Mouse (Mus musculus) stomach, embryonic 15.5 days (tissue): ENCODE measurements around the gene Rab43. TPM values are rescaled to one million over a fixed set of nuclear protein-coding genes. Genes with fewer than 3 reads are reported as not detected.

ENCODE experiments used
- ATAC-seq: fragments of 200-750 bp; cut with Nextera tagmentation; 2 replicates; pipeline ENCODE4 v1.8.0; 2017; ENCODE audit warnings: low read depth, moderate number of reproducible peaks, moderate TSS enrichment; ENCODE audit not compliant: insufficient read depth, low FRiP score
- H3K27ac ChIP-seq: fragments of 300-500 bp; sonication (generic); 2 replicates; pipeline ENCODE4 v1.5.1; 2015; ENCODE audit warnings: mild to moderate bottlenecking, inconsistent platforms
- H3K27me3 ChIP-seq: fragments of 300-500 bp; sonication (generic); replicated peaks from 2 replicates; pipeline ENCODE4 v1.6.1; 2015; ENCODE audit warnings: inconsistent platforms
- H3K36me3 ChIP-seq: fragments of 300-500 bp; sonication (generic); 2 replicates; pipeline ENCODE4 v1.6.1; 2015; ENCODE audit warnings: inconsistent platforms
- H3K4me1 ChIP-seq: fragments of 300-500 bp; sonication (generic); 2 replicates; pipeline ENCODE4 v1.6.1; 2015; ENCODE audit warnings: inconsistent platforms
- H3K4me2 ChIP-seq: fragments of 300-500 bp; sonication (generic); 2 replicates; pipeline ENCODE4 v1.6.1; 2015; ENCODE audit warnings: mild to moderate bottlenecking, inconsistent platforms
- H3K4me3 ChIP-seq: fragments of 300-500 bp; sonication (generic); replicated peaks from 2 replicates; pipeline ENCODE4 v1.5.1; 2015; ENCODE audit warnings: inconsistent platforms
- H3K9ac ChIP-seq: fragments of 300-500 bp; sonication (generic); 2 replicates; pipeline ENCODE4 v1.6.1; 2015; ENCODE audit warnings: inconsistent platforms
- H3K9me3 ChIP-seq: fragments of 300-500 bp; sonication (generic); 2 replicates; pipeline ENCODE4 v1.6.1; 2016; ENCODE audit warnings: inconsistent platforms
- WGBS: fragments of 180-500 bp; shearing (Covaris S2); methylation state at CpG from one replicate; pipeline ENCODE4 v1.1.7; 2015; 5-methylcytosine and 5-hydroxymethylcytosine counted together
- polyA plus RNA-seq: library from polyadenylated mRNA; unstranded; fragments of >200 nt; fragmentation: Nextera tagmentation; extraction: Ambion mirVana; gene quantifications from 2 replicates; pipeline ENCODE4 v1.2.1, GENCODE M21; 2015

Rab43 gene
- polyA plus RNA-seq, 1 experiment from 2014 or later, result 11.9 TPM

GRCm38 (mm10) chr6:87762161-87762560 lies 49.8 kb downstream of the Rab43 start:
- no peak for ATAC-seq
- Histone ChIP-seq H3K4me1 (no peaks in the 10 kb centered on the region), H3K27me3 (no peaks in the 10 kb centered on the region), H3K27ac (no peak overlapping the region), H3K4me2 (no peak overlapping the region), H3K4me3 (no peak overlapping the region), H3K9me3 (no peaks in the 10 kb centered on the region), H3K9ac (no peak overlapping the region), H3K36me3 (no peaks in the 10 kb centered on the region)
- 82% methylated on average over 5 of the region's 5 CpGs for whole genome bisulfite sequencing

DNA sequence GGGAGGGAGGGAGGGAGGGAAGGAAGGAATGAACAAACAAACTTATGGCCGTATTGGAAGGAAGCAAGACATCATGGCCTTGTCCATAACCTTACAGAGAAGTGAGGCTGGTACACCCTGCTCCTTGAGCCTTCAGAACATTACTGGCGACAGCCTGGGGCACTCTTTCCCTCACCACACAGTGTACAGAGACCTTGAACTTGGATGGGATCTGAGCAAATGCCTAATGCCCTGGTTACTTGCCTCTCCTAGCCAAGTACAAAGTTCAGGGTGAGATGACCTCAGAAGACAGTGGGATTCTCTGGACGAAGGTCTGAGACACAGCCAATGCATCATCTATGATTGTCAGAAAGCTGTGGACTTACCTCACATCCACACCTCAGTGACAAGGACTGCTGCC lies 52.1 kb downstream of the Rab43 start:
- 47% methylated on average over 3 of the region's 3 CpGs for WGBS
- Histone ChIP-seq H3K9ac (no peak overlapping the region), H3K9me3 (no peaks in the 10 kb centered on the region), H3K4me2 (no peak overlapping the region), H3K4me1 (no peaks in the 10 kb centered on the region), H3K27me3 (no peaks in the 10 kb centered on the region), H3K36me3 (no peaks in the 10 kb centered on the region), H3K27ac (no peak overlapping the region), H3K4me3 (no peak overlapping the region)
- no peak for ATAC-seq

- Histone ChIP-seq H3K4me3 (no peak overlapping the region), H3K9ac (no peak overlapping the region), H3K4me2 (no peak overlapping the region), H3K36me3 (no peaks in the 10 kb centered on the region), H3K27ac (no peak overlapping the region), H3K4me1 (no peaks in the 10 kb centered on the region), H3K9me3 (no peaks in the 10 kb centered on the region), H3K27me3 (no peaks in the 10 kb centered on the region)
- 47% methylated on average over 3 of the region's 3 CpGs for WGBS
- no peak for ATAC-seq
These were observed 52.6 kb downstream of the Rab43 start for GRCm38 (mm10) chr6:87759404-87759803.

GRCm38 (mm10) chr6:87756896-87757295 lies 55.1 kb downstream of the Rab43 start:
- WGBS, result 91% methylated on average over 8 of the region's 8 CpGs
- no peaks in the 10 kb centered on the region for H3K27me3 ChIP-seq

GRCm38 (mm10) chr6:87755196-87755595 lies 56.8 kb downstream of the Rab43 start:
- ATAC-seq, result no peak
- Histone ChIP-seq H3K36me3 (no peaks in the 10 kb centered on the region), H3K4me2 (no peak overlapping the region), H3K9ac (no peak overlapping the region), H3K27me3 (no peaks in the 10 kb centered on the region), H3K4me1 (no peaks in the 10 kb centered on the region), H3K27ac (no peak overlapping the region), H3K4me3 (no peak overlapping the region), H3K9me3 (no peaks in the 10 kb centered on the region)
- 85% methylated on average over 4 of the region's 4 CpGs for WGBS

More at GRCm38 (mm10) chr6:87756896-87757295, 55.1 kb downstream of the Rab43 start:
- no peak overlapping the region for H3K4me3 ChIP-seq
- ATAC-seq, result no peak
- no peaks in the 10 kb centered on the region for H3K36me3 ChIP-seq
- H3K9me3 ChIP-seq, result no peaks in the 10 kb centered on the region
- H3K27ac ChIP-seq, result no peak overlapping the region
- no peak overlapping the region for H3K9ac ChIP-seq
- H3K4me1 ChIP-seq, result no peaks in the 10 kb centered on the region
- no peak overlapping the region for H3K4me2 ChIP-seq

DNA sequence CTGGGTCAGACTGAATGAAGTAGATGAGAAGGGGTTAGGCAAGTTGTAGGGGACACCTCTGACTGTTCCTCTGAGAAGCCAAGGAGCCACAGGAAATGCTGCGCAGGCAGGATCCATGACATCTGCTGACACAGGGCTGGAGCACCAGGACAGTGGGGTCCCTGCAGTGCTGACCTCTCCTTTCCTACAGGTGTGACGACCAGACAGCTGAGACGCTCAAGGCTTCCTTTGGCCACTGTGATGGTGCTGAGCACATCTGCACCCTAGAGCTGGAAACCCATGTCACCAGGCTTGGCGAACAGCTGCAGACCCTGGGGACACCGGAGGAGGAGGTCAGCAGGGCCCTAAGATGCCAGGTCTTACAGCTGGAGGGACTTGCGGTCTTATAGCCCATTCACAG lies 60.4 kb downstream of the Rab43 start:
- no peaks in the 10 kb centered on the region for H3K36me3 ChIP-seq
- H3K27ac ChIP-seq, result no peak overlapping the region
- H3K9ac ChIP-seq, result no peak overlapping the region
- H3K9me3 ChIP-seq, result no peaks in the 10 kb centered on the region
- peaks cover 6% of the 10 kb centered on the region; the same call in 1 of the 2 replicates for H3K4me1 ChIP-seq
- 87% methylated on average over 6 of the region's 6 CpGs for WGBS
- ATAC-seq, result no peak
- no peak overlapping the region for H3K4me3 ChIP-seq
- no peak overlapping the region for H3K4me2 ChIP-seq
- no peaks in the 10 kb centered on the region for H3K27me3 ChIP-seq

- Histone ChIP-seq H3K9ac (no peak overlapping the region), H3K36me3 (no peaks in the 10 kb centered on the region), H3K27ac (no peak overlapping the region), H3K27me3 (no peaks in the 10 kb centered on the region), H3K4me2 (no peak overlapping the region), H3K9me3 (no peaks in the 10 kb centered on the region), H3K4me1 (peaks cover 11% of the 10 kb centered on the region), H3K4me3 (no peak overlapping the region)
- WGBS, result 88% methylated on average over 8 of the region's 8 CpGs
- no peak for ATAC-seq
These were observed 61.6 kb downstream of the Rab43 start for GRCm38 (mm10) chr6:87750184-87750910.

GRCm38 (mm10) chr6:87748531-87748930 lies 63.4 kb downstream of the Rab43 start:
- Histone ChIP-seq H3K9me3 (no peaks in the 10 kb centered on the region), H3K27ac (no peak overlapping the region), H3K9ac (no peak overlapping the region), H3K27me3 (no peaks in the 10 kb centered on the region), H3K4me1 (peaks cover 11% of the 10 kb centered on the region), H3K36me3 (no peaks in the 10 kb centered on the region), H3K4me2 (no peak overlapping the region), H3K4me3 (no peak overlapping the region)
- no peak for ATAC-seq
- WGBS, result 77% methylated on average over 6 of the region's 6 CpGs

DNA sequence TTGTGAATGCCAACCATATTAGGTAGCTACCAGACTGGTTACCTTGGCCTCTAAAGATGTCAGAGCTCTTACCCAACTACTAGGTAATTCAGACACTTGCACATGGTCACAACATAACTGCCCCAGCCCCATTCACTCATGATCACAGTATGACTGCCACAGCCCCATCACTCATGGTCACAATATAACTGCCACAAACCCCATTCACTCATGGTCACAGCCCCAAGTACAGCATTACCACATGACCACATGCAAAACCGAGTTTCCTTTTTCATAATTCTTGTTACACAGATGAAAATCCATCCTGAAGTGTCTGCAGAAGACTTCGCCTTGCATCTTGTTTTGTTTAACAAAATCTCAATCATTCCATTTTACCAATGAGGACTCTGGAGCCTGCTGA lies 63.9 kb downstream of the Rab43 start:
- H3K27me3 ChIP-seq, result no peaks in the 10 kb centered on the region
- no peak for ATAC-seq
- H3K4me1 ChIP-seq, result peaks cover 11% of the 10 kb centered on the region
- no peak overlapping the region for H3K9ac ChIP-seq
- 81% methylated on average over 2 of the region's 2 CpGs for WGBS
- H3K9me3 ChIP-seq, result no peaks in the 10 kb centered on the region
- no peaks in the 10 kb centered on the region for H3K36me3 ChIP-seq
- no peak overlapping the region for H3K4me2 ChIP-seq
- no peak overlapping the region for H3K4me3 ChIP-seq
- H3K27ac ChIP-seq, result no peak overlapping the region

DNA sequence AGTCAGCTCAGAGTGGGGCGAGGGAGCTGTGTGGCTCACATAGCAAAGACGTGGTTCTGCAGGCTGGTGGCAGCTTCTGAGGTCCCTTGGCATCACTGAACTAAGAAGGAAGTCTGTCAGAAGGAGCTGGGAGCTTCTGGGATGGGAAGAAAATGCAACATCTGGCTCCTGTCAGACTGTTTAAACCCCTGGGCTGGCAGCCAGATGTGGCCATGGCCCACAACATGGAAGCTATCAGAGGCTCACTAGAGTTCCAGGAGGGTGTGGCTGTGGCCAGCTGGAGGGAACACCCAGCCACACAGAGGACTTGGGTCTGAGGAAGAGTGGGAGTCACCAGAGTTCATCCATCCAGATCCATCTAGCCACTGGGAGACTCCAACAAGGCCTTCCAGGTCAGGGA lies 65.1 kb downstream of the Rab43 start:
- H3K4me3 ChIP-seq, result no peak overlapping the region
- peaks cover 11% of the 10 kb centered on the region for H3K4me1 ChIP-seq
- H3K36me3 ChIP-seq, result no peaks in the 10 kb centered on the region
- ATAC-seq, result peak; percentile 65; the same call in 1 of the 2 replicates
- H3K4me2 ChIP-seq, result no peak overlapping the region
- H3K27me3 ChIP-seq, result no peaks in the 10 kb centered on the region
- H3K27ac ChIP-seq, result peak overlapping the region; percentile 48; the same call in 1 of the 2 replicates
- no peak overlapping the region for H3K9ac ChIP-seq
- WGBS, result 45% methylated on average over 2 of the region's 2 CpGs
- H3K9me3 ChIP-seq, result no peaks in the 10 kb centered on the region

- H3K4me2 ChIP-seq, result no peak overlapping the region
- H3K9me3 ChIP-seq, result no peaks in the 10 kb centered on the region
- no peak for ATAC-seq
- no peaks in the 10 kb centered on the region for H3K36me3 ChIP-seq
- no peaks in the 10 kb centered on the region for H3K27me3 ChIP-seq
- H3K9ac ChIP-seq, result no peak overlapping the region
- 44% methylated on average over 3 of the region's 3 CpGs for WGBS
- H3K4me1 ChIP-seq, result peaks cover 11% of the 10 kb centered on the region
- H3K4me3 ChIP-seq, result no peak overlapping the region
- no peak overlapping the region for H3K27ac ChIP-seq
These were observed 65.9 kb downstream of the Rab43 start for GRCm38 (mm10) chr6:87746059-87746458.

- Histone ChIP-seq H3K27me3 (no peaks in the 10 kb centered on the region), H3K27ac (no peak overlapping the region), H3K4me3 (no peak overlapping the region), H3K4me2 (no peak overlapping the region), H3K36me3 (no peaks in the 10 kb centered on the region), H3K9me3 (no peaks in the 10 kb centered on the region), H3K4me1 (peaks cover 11% of the 10 kb centered on the region), H3K9ac (no peak overlapping the region)
- no peak for ATAC-seq
- 18% methylated on average over 1 of the region's 1 CpGs for WGBS
These were observed 66.7 kb downstream of the Rab43 start for GRCm38 (mm10) chr6:87745301-87745700.

GRCm38 (mm10) chr6:87744632-87745031 lies 67.3 kb downstream of the Rab43 start:
- Histone ChIP-seq H3K36me3 (no peaks in the 10 kb centered on the region), H3K9me3 (no peaks in the 10 kb centered on the region), H3K27ac (no peak overlapping the region), H3K27me3 (no peaks in the 10 kb centered on the region), H3K4me3 (no peak overlapping the region), H3K9ac (no peak overlapping the region), H3K4me2 (no peak overlapping the region), H3K4me1 (peaks cover 11% of the 10 kb centered on the region)
- ATAC-seq, result no peak
- 86% methylated on average over 3 of the region's 3 CpGs for WGBS
